Mouse (Mus musculus) CH12.LX (cell line): ENCODE measurements around the gene Kcnj1.

ENCODE experiments used
- BHLHE40 ChIP-seq: IDR thresholded peaks from 2 replicates; pipeline ENCODE4 v1.6.1; 2011; ENCODE audit warnings: mild to moderate bottlenecking, low read depth, low read length, improper control_type of control experiment
- CTCF ChIP-seq, 2 experiments: IDR thresholded peaks in 1 of 2; conservative IDR thresholded peaks in 1 of 2; 2 replicates each; pipeline ENCODE4 v1.5.1; 2011 to 2012; ENCODE audit warnings: low read depth in 2 of 2, low read length in 2 of 2, improper control_type of control experiment in 1 of 2, inconsistent platforms in 1 of 2, mild to moderate bottlenecking in 1 of 2, moderate library complexity in 1 of 2
- EP300 ChIP-seq: IDR thresholded peaks from 2 replicates; pipeline ENCODE4 v1.6.1; 2011; ENCODE audit warnings: low read length, improper control_type of control experiment
- POLR2A ChIP-seq: IDR thresholded peaks from 2 replicates; pipeline ENCODE4 v1.6.1; 2011; ENCODE audit warnings: low read depth, mild to moderate bottlenecking, improper control_type of control experiment, low read length
- RAD21 ChIP-seq: IDR thresholded peaks from 2 replicates; pipeline ENCODE4 v1.6.1; 2011; ENCODE audit warnings: low read depth, mild to moderate bottlenecking, low read length, improper control_type of control experiment, moderate library complexity
- TBP ChIP-seq: conservative IDR thresholded peaks from 2 replicates; pipeline ENCODE4 v1.6.1; 2011; ENCODE audit warnings: low read depth, low read length, improper control_type of control experiment
- TCF12 ChIP-seq: IDR thresholded peaks from 2 replicates; pipeline ENCODE4 v1.6.1; 2014; ENCODE audit warnings: low read depth, mild to moderate bottlenecking, inconsistent platforms, low read length, improper control_type of control experiment
- USF1 ChIP-seq: IDR thresholded peaks from 2 replicates; pipeline ENCODE4 v1.6.1; 2014; ENCODE audit warnings: low read depth, mild to moderate bottlenecking, inconsistent platforms, low read length, improper control_type of control experiment
- ZKSCAN1 ChIP-seq: IDR thresholded peaks from 2 replicates; pipeline ENCODE4 v1.6.1; 2012; ENCODE audit warnings: low read depth, inconsistent platforms, low read length, improper control_type of control experiment, borderline replicate concordance

GRCm38 (mm10) chr9:32412836-32413580 lies 40.7 kb downstream of the Kcnj1 start:
- TF ChIP-seq BHLHE40 (no peak), ZKSCAN1 (no peak), USF1 (no peak), RAD21 (no peak), POLR2A (no peak), CTCF (conservative IDR thresholded peaks at IDR 0.05 in 1 of 2, IDR thresholded peaks at IDR 0.05 in 1 of 2; ENCODE audit: low read depth in 2 of 2, low read length in 2 of 2) (no peak), EP300 (no peak), TBP (no peak), TCF12 (no peak)
